Mouse (Mus musculus): ENCODE measurements around the gene Rbm6. TPM values are rescaled to one million over a fixed set of nuclear protein-coding genes. Genes with fewer than 3 reads are reported as not detected.

The Rbm6 gene
- polyA plus RNA-seq, 1 experiment from 2014 or later = 17.0 TPM

DNA sequence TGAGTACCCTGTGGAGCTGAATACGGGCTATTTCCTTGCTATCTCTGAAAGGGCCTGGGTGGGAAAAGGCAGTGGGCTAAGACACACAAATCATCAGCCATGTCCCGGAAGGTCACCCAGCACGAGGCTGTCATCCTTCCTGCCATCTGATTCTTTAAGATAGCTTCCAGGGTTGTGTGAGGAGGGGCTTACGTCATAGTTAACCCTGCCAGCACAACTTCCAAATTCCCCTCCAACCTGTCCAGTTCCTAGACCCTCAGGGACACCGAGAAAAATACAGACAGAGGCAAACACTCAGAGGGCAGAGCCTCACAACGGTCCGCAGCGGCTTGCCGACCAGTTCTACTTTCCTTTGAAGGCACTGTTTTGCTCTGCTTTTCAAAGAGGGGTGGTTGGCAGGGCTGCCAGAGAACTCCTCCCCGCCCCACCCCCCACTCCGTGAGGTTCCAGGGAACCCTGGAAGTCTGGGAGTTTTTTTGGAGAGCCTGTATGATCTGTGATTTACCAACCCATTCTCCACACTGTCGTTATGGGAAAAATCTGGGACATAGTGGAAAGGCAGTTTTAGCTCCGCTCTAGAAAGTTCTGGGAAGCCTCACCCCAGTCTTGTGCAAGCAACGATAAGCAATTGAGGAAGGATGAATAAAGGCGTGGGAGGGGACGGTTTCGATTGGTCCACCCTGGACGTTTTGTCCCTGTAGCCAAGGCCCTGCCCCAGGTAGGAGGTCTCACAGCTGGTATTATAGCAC, 35.5 kb upstream of the Rbm6 start:
- ATAC-seq = no peak
- no peak for DNase-seq
- no peak for TF ChIP-seq CTCF (IDR thresholded peaks at IDR 0.05; ENCODE audit: low read depth)
- no peak for TF ChIP-seq EP300 (IDR thresholded peaks at IDR 0.05; ENCODE audit: low read depth)
- H3K36me3 ChIP-seq (replicated peaks; ENCODE audit: insufficient read depth, low read length) = no peaks in the 10 kb centered on the region
- no peak overlapping the region for H3K4me3 ChIP-seq (ENCODE audit: low read depth, low read length)
- 36% methylated on average over 18 of the region's 18 CpGs for WGBS (ENCODE audit: insufficient replicate concordance)
- H3K4me2 ChIP-seq (ENCODE audit: low read depth, low read length) = peak overlapping the region; percentile 75
- 0 out of 2 replicates have a peak overlapping the region, but pooled peaks have one; percentile 16 for H3K9ac ChIP-seq (replicated peaks)
- H3K27ac ChIP-seq (ENCODE audit: low read depth) = no peak overlapping the region
- peaks cover 25% of the 10 kb centered on the region for H3K4me1 ChIP-seq (ENCODE audit: insufficient read depth)
- no peaks in the 10 kb centered on the region for H3K9me3 ChIP-seq (ENCODE audit: low read length)
- no peaks in the 10 kb centered on the region for H3K27me3 ChIP-seq (ENCODE audit: insufficient read depth, low read length)

GRCm38 (mm10) chr9:107907801-107908120, 34.7 kb upstream of the Rbm6 start:
- peak overlapping the region; percentile 75 for H3K4me2 ChIP-seq (ENCODE audit: low read depth, low read length)
- H3K27me3 ChIP-seq (ENCODE audit: insufficient read depth, low read length) = no peaks in the 10 kb centered on the region
- H3K36me3 ChIP-seq (replicated peaks; ENCODE audit: insufficient read depth, low read length) = peaks cover under 1% of the 10 kb centered on the region; the same call in 1 of the 2 replicates
- 78% methylated on average over 14 of the region's 14 CpGs for WGBS (ENCODE audit: insufficient replicate concordance)
- no peaks in the 10 kb centered on the region for H3K9me3 ChIP-seq (ENCODE audit: low read length)
- no peak for DNase-seq
- no peak overlapping the region for H3K4me3 ChIP-seq (ENCODE audit: low read depth, low read length)
- no peak overlapping the region for H3K27ac ChIP-seq (ENCODE audit: low read depth)
- 0 out of 2 replicates have a peak overlapping the region, but pooled peaks have one; percentile 16 for H3K9ac ChIP-seq (replicated peaks)
- ATAC-seq = peak; percentile 29
- H3K4me1 ChIP-seq (ENCODE audit: insufficient read depth) = peaks cover 25% of the 10 kb centered on the region
- TF ChIP-seq CTCF (IDR thresholded peaks at IDR 0.05; ENCODE audit: low read depth) (no peak), EP300 (IDR thresholded peaks at IDR 0.05; ENCODE audit: low read depth) (no peak)

DNA sequence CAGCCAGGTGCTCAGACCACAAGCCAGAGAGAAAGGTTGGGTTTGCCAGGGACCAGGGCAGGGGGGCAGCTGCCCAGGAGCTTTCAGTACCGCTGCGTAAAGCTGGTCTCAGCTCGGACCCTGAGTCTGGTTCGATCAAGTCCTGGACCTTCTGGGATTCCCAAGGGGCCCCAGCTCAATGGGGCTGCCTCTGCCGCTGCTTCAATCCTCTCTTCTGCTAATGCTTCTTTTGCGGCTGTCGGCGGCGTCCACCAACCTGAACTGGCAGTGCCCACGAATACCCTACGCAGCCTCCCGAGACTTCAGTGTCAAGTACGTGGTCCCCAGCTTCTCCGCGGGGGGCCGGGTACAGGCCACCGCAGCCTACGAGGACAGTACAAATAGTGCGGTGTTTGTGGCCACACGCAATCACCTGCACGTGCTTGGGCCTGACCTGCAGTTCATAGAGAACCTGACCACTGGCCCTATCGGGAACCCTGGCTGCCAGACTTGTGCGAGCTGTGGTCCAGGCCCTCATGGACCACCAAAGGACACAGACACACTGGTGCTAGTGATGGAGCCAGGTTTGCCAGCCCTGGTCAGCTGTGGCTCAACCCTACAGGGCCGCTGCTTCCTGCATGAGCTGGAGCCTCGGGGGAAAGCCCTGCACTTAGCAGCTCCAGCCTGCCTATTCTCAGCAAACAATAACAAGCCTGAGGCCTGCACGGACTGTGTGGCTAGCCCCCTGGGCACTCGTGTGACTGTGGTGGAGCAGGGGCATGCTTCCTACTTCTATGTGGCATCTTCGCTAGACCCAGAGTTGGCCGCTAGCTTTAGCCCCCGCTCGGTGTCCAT, 34.1 kb upstream of the Rbm6 start:
- peak overlapping the region; percentile 7; the same call in 1 of the 2 replicates for H3K27ac ChIP-seq (ENCODE audit: low read depth)
- 51% methylated on average over 31 of the region's 31 CpGs for WGBS (ENCODE audit: insufficient replicate concordance)
- H3K9me3 ChIP-seq (ENCODE audit: low read length) = no peaks in the 10 kb centered on the region
- H3K36me3 ChIP-seq (replicated peaks; ENCODE audit: insufficient read depth, low read length) = peaks cover 5% of the 10 kb centered on the region; the same call in 1 of the 2 replicates
- no peak for TF ChIP-seq EP300 (IDR thresholded peaks at IDR 0.05; ENCODE audit: low read depth)
- TF ChIP-seq CTCF (IDR thresholded peaks at IDR 0.05; ENCODE audit: low read depth) = no peak
- H3K27me3 ChIP-seq (ENCODE audit: insufficient read depth, low read length) = no peaks in the 10 kb centered on the region
- peak overlapping the region; percentile 38 for H3K4me3 ChIP-seq (ENCODE audit: low read depth, low read length)
- peak; percentile 42 for ATAC-seq
- DNase-seq = no peak
- peak overlapping the region; percentile 51 for H3K9ac ChIP-seq (replicated peaks)
- peaks cover 25% of the 10 kb centered on the region for H3K4me1 ChIP-seq (ENCODE audit: insufficient read depth)
- H3K4me2 ChIP-seq (ENCODE audit: low read depth, low read length) = peak overlapping the region; percentile 75

DNA sequence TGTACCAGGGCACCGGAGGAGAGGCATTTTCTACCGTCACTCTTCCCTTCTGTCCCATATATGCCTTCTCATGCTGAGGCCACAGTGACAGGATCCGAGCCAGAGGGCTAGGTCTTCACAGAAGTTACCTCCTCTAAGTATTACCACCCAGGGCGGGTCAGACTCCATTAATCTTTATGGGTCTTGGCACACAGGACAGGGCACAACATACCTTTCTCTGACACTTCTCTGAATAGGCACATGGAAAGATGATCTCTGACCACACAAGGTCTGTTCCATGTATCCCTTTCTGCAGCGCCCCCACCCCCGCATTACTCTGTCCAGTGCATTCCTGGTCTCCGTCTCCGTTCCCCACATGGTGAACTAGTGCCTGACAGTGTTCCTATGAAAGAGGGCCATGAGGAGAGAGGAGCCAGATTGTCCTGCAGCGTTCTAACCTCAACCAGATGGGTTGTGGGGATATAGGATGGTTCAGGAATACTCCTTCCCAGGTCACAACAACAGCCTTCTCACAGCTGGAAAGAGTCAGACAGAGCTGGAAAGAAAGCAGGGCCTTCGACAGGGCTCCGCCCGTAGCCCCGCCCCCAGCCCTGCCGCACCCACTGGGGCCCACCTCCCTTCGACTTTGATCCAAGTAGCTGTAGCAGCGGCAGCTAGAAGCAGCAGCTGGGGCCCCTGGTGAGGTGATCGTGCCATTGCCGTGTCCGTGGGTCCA, 33.4 kb upstream of the Rbm6 start, which contains the start of gene Mst1r:
TSS of gene Mst1r (plus strand) at position 622 of the 715 bp plus-strand sequence.
- WGBS (ENCODE audit: insufficient replicate concordance) = 32% methylated on average over 19 of the region's 19 CpGs
- TF ChIP-seq CTCF (IDR thresholded peaks at IDR 0.05; ENCODE audit: low read depth) (no peak), EP300 (IDR thresholded peaks at IDR 0.05; ENCODE audit: low read depth) (no peak)
- Histone ChIP-seq H3K9me3 (ENCODE audit: low read length) (no peaks in the 10 kb centered on the region), H3K36me3 (replicated peaks; ENCODE audit: insufficient read depth, low read length) (peaks cover 10% of the 10 kb centered on the region), H3K4me2 (ENCODE audit: low read depth, low read length) (peak within 1 kb of the TSS; percentile 75), H3K27me3 (ENCODE audit: insufficient read depth, low read length) (no peaks in the 10 kb centered on the region), H3K4me3 (ENCODE audit: low read depth, low read length) (peak within 1 kb of the TSS; percentile 38), H3K27ac (ENCODE audit: low read depth) (peak within 1 kb of the TSS; percentile 7; the same call in 1 of the 2 replicates), H3K9ac (replicated peaks) (peak within 1 kb of the TSS; percentile 51), H3K4me1 (ENCODE audit: insufficient read depth) (peaks cover 25% of the 10 kb centered on the region)
- ATAC-seq (peak; percentile 70), DNase-seq (peak; percentile 80)

DNA sequence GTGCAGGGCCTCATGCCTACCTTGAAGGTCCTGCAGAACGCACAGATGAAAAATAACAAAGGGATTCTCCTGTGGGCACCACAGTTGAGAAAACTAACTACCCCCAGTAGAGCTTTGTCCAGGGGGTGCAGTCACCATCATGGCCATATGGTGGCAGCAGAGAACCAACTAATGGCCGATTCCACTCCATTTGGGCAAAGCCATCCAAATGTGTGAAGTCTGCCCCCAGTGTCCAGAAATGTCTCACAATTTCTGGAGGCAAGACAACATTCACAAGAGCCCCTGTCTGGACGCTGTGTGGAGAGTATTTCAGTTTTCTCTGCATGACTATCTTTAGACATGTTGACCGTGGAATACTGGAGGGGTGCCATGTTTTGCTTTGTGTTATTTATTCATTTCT, 31.7 kb upstream of the Rbm6 start:
- Histone ChIP-seq H3K27ac (ENCODE audit: low read depth) (no peak overlapping the region), H3K9me3 (ENCODE audit: low read length) (no peaks in the 10 kb centered on the region), H3K27me3 (ENCODE audit: insufficient read depth, low read length) (no peaks in the 10 kb centered on the region), H3K4me2 (ENCODE audit: low read depth, low read length) (no peak overlapping the region), H3K9ac (replicated peaks) (no peak overlapping the region), H3K36me3 (replicated peaks; ENCODE audit: insufficient read depth, low read length) (peaks cover 10% of the 10 kb centered on the region), H3K4me1 (ENCODE audit: insufficient read depth) (peaks cover 29% of the 10 kb centered on the region), H3K4me3 (ENCODE audit: low read depth, low read length) (no peak overlapping the region)
- DNase-seq = peak; percentile 90
- peak; percentile 59 for ATAC-seq
- peak; percentile 99 for TF ChIP-seq CTCF (IDR thresholded peaks at IDR 0.05; ENCODE audit: low read depth)
- TF ChIP-seq EP300 (IDR thresholded peaks at IDR 0.05; ENCODE audit: low read depth) = no peak
- WGBS (ENCODE audit: insufficient replicate concordance) = 8% methylated on average over 4 of the region's 4 CpGs

DNA sequence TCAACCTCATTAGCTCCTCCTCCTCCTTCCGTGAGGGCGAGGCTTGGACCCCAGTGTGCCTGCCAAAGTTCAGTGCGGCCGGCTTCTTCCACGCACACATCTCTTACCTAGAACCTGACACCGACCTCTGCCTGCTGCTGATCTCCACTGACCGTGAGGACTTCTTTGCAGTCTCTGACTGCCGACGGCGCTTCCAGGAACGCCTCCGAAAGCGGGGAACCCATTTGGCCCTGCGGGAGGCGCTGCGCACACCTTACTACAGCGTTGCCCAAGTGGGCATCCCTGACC, 28.5 kb upstream of the Rbm6 start:
- peaks cover 6% of the 10 kb centered on the region for H3K4me1 ChIP-seq (ENCODE audit: insufficient read depth)
- peaks cover 13% of the 10 kb centered on the region for H3K36me3 ChIP-seq (replicated peaks; ENCODE audit: insufficient read depth, low read length)
- H3K4me3 ChIP-seq (ENCODE audit: low read depth, low read length) = no peak overlapping the region
- H3K9ac ChIP-seq (replicated peaks) = no peak overlapping the region
- H3K9me3 ChIP-seq (ENCODE audit: low read length) = no peaks in the 10 kb centered on the region
- H3K27ac ChIP-seq (ENCODE audit: low read depth) = no peak overlapping the region
- no peak for TF ChIP-seq EP300 (IDR thresholded peaks at IDR 0.05; ENCODE audit: low read depth)
- peak overlapping the region; percentile 56 for H3K4me2 ChIP-seq (ENCODE audit: low read depth, low read length)
- DNase-seq (no peak), ATAC-seq (no peak)
- no peaks in the 10 kb centered on the region for H3K27me3 ChIP-seq (ENCODE audit: insufficient read depth, low read length)
- 47% methylated on average over 17 of the region's 17 CpGs for WGBS (ENCODE audit: insufficient replicate concordance)
